Mouse (Mus musculus): Measurements from ENCODE around the gene Rnf213. TPM values are rescaled to one million over a fixed set of nuclear protein-coding genes. Genes with fewer than 3 reads are reported as not detected.

Gene Rnf213
- polyA plus RNA-seq, 1 experiment from 2014 or later: 0.90 TPM

- ATAC-seq: no peak
- H3K27ac ChIP-seq (ENCODE audit: low read length): no peak overlapping the region
- no peaks in the 10 kb centered on the region for H3K36me3 ChIP-seq (ENCODE audit: control insufficient read depth, insufficient read depth, low read length)
- H3K27me3 ChIP-seq (ENCODE audit: control insufficient read depth, insufficient read depth, low read depth, low read length): no peaks in the 10 kb centered on the region
- H3K4me3 ChIP-seq (ENCODE audit: low read depth, low read length): no peak overlapping the region
- H3K9me3 ChIP-seq (replicated peaks; ENCODE audit: control insufficient read depth, low read length, poor library complexity, severe bottlenecking): no peaks in the 10 kb centered on the region
- WGBS: 82% methylated on average over 10 of the region's 10 CpGs
- H3K9ac ChIP-seq (ENCODE audit: low read depth, low read length): no peak overlapping the region
- H3K4me1 ChIP-seq (ENCODE audit: control insufficient read depth, insufficient read depth, low read length): peaks cover 18% of the 10 kb centered on the region
- H3K4me2 ChIP-seq (ENCODE audit: low read length): no peak overlapping the region
These were observed 33.8 kb upstream of the Rnf213 start for GRCm38 (mm10) chr11:119359089-119359488.

GRCm38 (mm10) chr11:119362769-119363533 is 29.9 kb upstream of the Rnf213 start:
- Histone ChIP-seq H3K4me3 (ENCODE audit: low read depth, low read length) (peak overlapping the region; percentile 24), H3K27me3 (ENCODE audit: control insufficient read depth, insufficient read depth, low read depth, low read length) (no peaks in the 10 kb centered on the region), H3K4me1 (ENCODE audit: control insufficient read depth, insufficient read depth, low read length) (peaks cover 3% of the 10 kb centered on the region; the same call in 1 of the 2 replicates), H3K27ac (ENCODE audit: low read length) (0 out of 2 replicates have a peak overlapping the region, but pooled peaks have one; percentile 30), H3K9ac (ENCODE audit: low read depth, low read length) (peak overlapping the region; percentile 49), H3K36me3 (ENCODE audit: control insufficient read depth, insufficient read depth, low read length) (no peaks in the 10 kb centered on the region), H3K9me3 (replicated peaks; ENCODE audit: control insufficient read depth, low read length, poor library complexity, severe bottlenecking) (no peaks in the 10 kb centered on the region; the same call in 1 of the 2 replicates), H3K4me2 (ENCODE audit: low read length) (peak overlapping the region; percentile 43)
- peak; percentile 28 for ATAC-seq
- 12% methylated on average over 11 of the region's 11 CpGs for WGBS

DNA sequence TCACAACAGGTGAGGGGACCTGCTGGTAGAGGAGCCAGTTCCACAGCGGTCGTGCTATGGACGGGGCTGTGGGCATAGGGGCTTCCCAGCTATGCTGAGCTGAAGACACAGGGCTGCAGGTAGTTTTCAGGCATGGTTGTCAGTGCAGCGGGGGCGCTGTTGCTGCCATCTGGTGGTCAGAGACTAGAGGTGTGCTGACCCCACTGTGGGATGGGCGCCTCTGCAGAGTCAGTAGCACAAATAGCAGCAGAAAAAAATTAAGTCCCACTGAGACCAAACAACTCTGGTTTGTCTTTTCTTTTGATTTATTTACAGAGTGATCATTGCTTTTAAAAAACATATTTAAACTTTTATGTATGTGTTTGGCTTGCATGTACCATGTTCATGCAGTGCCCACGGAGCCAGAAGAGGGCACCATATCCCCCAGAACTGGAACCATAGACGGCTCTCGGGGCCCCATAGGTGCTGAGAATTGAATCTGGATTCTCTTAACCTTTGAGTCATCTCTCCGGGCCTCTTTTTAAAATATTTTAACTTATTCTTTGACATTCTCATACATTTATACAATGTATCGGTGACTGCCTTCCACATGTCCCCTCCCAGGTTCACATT is 29.3 kb upstream of the Rnf213 start:
- Histone ChIP-seq H3K27ac (ENCODE audit: low read length) (0 out of 2 replicates have a peak overlapping the region, but pooled peaks have one; percentile 30), H3K27me3 (ENCODE audit: control insufficient read depth, insufficient read depth, low read depth, low read length) (no peaks in the 10 kb centered on the region), H3K4me1 (ENCODE audit: control insufficient read depth, insufficient read depth, low read length) (peaks cover 3% of the 10 kb centered on the region; the same call in 1 of the 2 replicates), H3K36me3 (ENCODE audit: control insufficient read depth, insufficient read depth, low read length) (no peaks in the 10 kb centered on the region), H3K9ac (ENCODE audit: low read depth, low read length) (peak overlapping the region; percentile 49), H3K9me3 (replicated peaks; ENCODE audit: control insufficient read depth, low read length, poor library complexity, severe bottlenecking) (no peaks in the 10 kb centered on the region; the same call in 1 of the 2 replicates), H3K4me3 (ENCODE audit: low read depth, low read length) (peak overlapping the region; percentile 24), H3K4me2 (ENCODE audit: low read length) (peak overlapping the region; percentile 43)
- peak; percentile 92 for ATAC-seq
- 25% methylated on average over 11 of the region's 11 CpGs for WGBS

DNA sequence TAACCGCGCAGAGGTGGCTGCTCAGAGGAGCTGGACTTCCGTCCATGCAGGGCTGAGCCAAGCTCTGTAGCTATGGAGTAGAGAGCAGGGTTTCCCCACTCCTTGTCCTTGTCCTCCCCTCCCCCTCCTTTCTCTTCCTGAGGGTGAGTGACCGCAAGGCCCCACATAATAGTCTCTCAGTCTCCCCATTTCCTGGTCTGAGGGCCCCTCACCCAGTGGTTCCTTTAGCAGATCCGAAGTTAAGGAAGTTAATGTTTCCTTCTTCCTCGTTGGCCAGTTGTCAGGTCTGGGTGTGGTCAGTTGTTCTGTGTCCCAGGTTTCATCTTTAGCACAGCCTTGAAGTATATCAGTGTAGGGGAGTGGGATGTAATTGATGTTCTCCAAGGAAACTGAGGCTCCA is 17.5 kb upstream of the Rnf213 start:
- ATAC-seq: no peak
- Histone ChIP-seq H3K9ac (ENCODE audit: low read depth, low read length) (no peak overlapping the region), H3K9me3 (replicated peaks; ENCODE audit: control insufficient read depth, low read length, poor library complexity, severe bottlenecking) (no peaks in the 10 kb centered on the region), H3K27ac (ENCODE audit: low read length) (no peak overlapping the region), H3K27me3 (ENCODE audit: control insufficient read depth, insufficient read depth, low read depth, low read length) (no peaks in the 10 kb centered on the region), H3K4me1 (ENCODE audit: control insufficient read depth, insufficient read depth, low read length) (no peaks in the 10 kb centered on the region), H3K4me3 (ENCODE audit: low read depth, low read length) (no peak overlapping the region), H3K36me3 (ENCODE audit: control insufficient read depth, insufficient read depth, low read length) (0 out of 2 replicates have a peak, but pooled peaks cover 4% of the 10 kb centered on the region), H3K4me2 (ENCODE audit: low read length) (no peak overlapping the region)
- 87% methylated on average over 6 of the region's 6 CpGs for WGBS

DNA sequence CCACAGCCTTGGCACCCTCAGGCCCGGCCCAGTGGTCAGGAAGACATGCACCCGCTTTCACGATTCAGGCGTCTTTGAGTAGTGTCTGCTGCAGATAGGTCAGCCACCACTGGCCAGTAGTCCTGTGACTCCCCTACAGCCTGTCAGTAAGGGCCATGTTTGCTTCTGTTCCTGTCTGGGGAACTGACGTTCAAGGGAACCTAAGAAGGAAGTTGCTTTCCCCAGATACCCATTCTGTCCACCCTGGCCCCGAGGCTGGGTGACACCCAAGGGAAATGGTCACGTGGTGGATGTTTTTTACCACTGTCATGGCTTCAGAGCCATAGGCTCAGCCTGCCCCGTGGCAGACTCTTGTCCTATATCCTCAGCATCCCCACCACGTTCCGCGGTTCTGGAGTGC is 15.6 kb upstream of the Rnf213 start:
- ATAC-seq: no peak
- Histone ChIP-seq H3K36me3 (ENCODE audit: control insufficient read depth, insufficient read depth, low read length) (0 out of 2 replicates have a peak, but pooled peaks cover 4% of the 10 kb centered on the region), H3K4me2 (ENCODE audit: low read length) (no peak overlapping the region), H3K27ac (ENCODE audit: low read length) (no peak overlapping the region), H3K4me3 (ENCODE audit: low read depth, low read length) (no peak overlapping the region), H3K27me3 (ENCODE audit: control insufficient read depth, insufficient read depth, low read depth, low read length) (no peaks in the 10 kb centered on the region), H3K9me3 (replicated peaks; ENCODE audit: control insufficient read depth, low read length, poor library complexity, severe bottlenecking) (no peaks in the 10 kb centered on the region), H3K4me1 (ENCODE audit: control insufficient read depth, insufficient read depth, low read length) (no peaks in the 10 kb centered on the region), H3K9ac (ENCODE audit: low read depth, low read length) (no peak overlapping the region)
- whole genome bisulfite sequencing: 90% methylated on average over 11 of the region's 11 CpGs

GRCm38 (mm10) chr11:119378551-119378950 is 14.3 kb upstream of the Rnf213 start:
- no peak for ATAC-seq

GRCm38 (mm10) chr11:119381631-119382337 is 11.1 kb upstream of the Rnf213 start:
- Histone ChIP-seq H3K4me3 (ENCODE audit: low read depth, low read length) (no peak overlapping the region), H3K27ac (ENCODE audit: low read length) (no peak overlapping the region), H3K36me3 (ENCODE audit: control insufficient read depth, insufficient read depth, low read length) (0 out of 2 replicates have a peak, but pooled peaks cover 4% of the 10 kb centered on the region), H3K27me3 (ENCODE audit: control insufficient read depth, insufficient read depth, low read depth, low read length) (no peaks in the 10 kb centered on the region), H3K4me2 (ENCODE audit: low read length) (no peak overlapping the region), H3K9ac (ENCODE audit: low read depth, low read length) (no peak overlapping the region), H3K4me1 (ENCODE audit: control insufficient read depth, insufficient read depth, low read length) (no peaks in the 10 kb centered on the region), H3K9me3 (replicated peaks; ENCODE audit: control insufficient read depth, low read length, poor library complexity, severe bottlenecking) (no peaks in the 10 kb centered on the region)
- ATAC-seq: no peak
- WGBS: 88% methylated on average over 9 of the region's 9 CpGs

More at GRCm38 (mm10) chr11:119378551-119378950, 14.3 kb upstream of the Rnf213 start:
- H3K9ac ChIP-seq (ENCODE audit: low read depth, low read length): no peak overlapping the region
- H3K27me3 ChIP-seq (ENCODE audit: control insufficient read depth, insufficient read depth, low read depth, low read length): no peaks in the 10 kb centered on the region
- no peak overlapping the region for H3K4me2 ChIP-seq (ENCODE audit: low read length)
- 98% methylated on average over 1 of the region's 1 CpGs for WGBS
- no peaks in the 10 kb centered on the region for H3K9me3 ChIP-seq (replicated peaks; ENCODE audit: control insufficient read depth, low read length, poor library complexity, severe bottlenecking)
- H3K4me3 ChIP-seq (ENCODE audit: low read depth, low read length): no peak overlapping the region
- no peak overlapping the region for H3K27ac ChIP-seq (ENCODE audit: low read length)
- 0 out of 2 replicates have a peak, but pooled peaks cover 4% of the 10 kb centered on the region for H3K36me3 ChIP-seq (ENCODE audit: control insufficient read depth, insufficient read depth, low read length)
- H3K4me1 ChIP-seq (ENCODE audit: control insufficient read depth, insufficient read depth, low read length): no peaks in the 10 kb centered on the region

DNA sequence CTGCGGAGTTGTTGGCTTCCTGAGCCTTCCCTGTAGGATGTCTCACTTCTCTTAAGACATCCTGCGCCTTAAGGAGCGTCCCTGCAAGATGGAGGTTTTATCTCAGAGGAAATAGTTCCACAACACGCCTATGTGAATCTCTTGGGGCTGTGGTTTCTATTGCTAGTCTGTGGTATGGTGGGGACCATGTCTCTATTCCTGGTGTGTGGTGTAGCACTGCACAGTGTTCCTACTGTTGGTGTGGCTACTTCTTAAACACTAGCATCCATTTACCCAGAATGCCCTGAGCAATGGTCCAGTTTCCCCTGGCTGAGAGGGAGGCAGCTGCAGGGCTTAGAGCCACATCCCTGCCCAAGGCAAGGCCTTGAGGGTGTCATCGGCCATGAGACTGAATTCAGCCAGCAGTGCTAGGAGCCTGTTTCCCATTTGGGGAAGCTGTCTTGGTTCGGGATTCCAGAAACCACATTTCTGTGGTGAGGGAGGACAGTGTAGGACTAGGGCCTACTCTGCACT is 10.5 kb upstream of the Rnf213 start:
- Histone ChIP-seq H3K36me3 (ENCODE audit: control insufficient read depth, insufficient read depth, low read length) (0 out of 2 replicates have a peak, but pooled peaks cover 4% of the 10 kb centered on the region), H3K27ac (ENCODE audit: low read length) (no peak overlapping the region), H3K4me2 (ENCODE audit: low read length) (no peak overlapping the region), H3K9ac (ENCODE audit: low read depth, low read length) (no peak overlapping the region), H3K27me3 (ENCODE audit: control insufficient read depth, insufficient read depth, low read depth, low read length) (no peaks in the 10 kb centered on the region), H3K4me3 (ENCODE audit: low read depth, low read length) (no peak overlapping the region), H3K9me3 (replicated peaks; ENCODE audit: control insufficient read depth, low read length, poor library complexity, severe bottlenecking) (no peaks in the 10 kb centered on the region), H3K4me1 (ENCODE audit: control insufficient read depth, insufficient read depth, low read length) (no peaks in the 10 kb centered on the region)
- WGBS: 72% methylated on average over 6 of the region's 6 CpGs
- ATAC-seq: no peak

All from midbrain, embryonic 16.5 days (tissue).